Mouse (Mus musculus) right cerebral cortex, postnatal 4 days (tissue): ENCODE results near the gene Mfge8.

Experiments
- DNase-seq: peaks from one replicate; pipeline ENCODE4 v3.0.0-alpha.2; 2022

Gene Mfge8

DNA sequence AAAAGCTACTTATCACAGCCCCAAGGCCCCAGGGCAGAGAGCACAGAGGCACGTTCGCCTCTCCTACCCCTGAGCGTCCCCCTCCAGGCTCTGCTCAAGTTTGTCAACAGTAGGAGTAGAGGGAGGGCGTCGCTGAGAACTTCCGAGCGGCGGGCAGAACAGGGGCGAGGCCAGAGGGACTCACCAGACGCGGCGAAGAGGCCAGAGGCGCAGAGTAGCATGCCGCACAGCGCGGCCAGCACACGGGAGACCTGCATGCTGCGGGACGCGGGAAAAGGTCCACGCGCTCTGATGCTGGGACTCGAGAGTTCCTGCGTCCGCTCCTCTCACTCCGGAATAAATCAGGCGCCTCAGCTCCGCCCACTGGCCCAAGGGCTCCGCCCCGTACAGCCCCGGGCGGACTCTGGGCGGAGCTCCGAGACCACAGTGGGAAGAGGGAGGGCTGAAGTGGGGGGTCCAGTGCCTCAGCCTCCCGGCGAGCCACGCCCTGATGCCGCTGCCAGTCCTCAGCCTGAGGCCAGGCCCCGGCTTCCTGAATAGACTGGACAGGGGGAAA is at the start of gene Mfge8:
Gene Mfge8 (minus strand): TSS at position 350 of the 556 bp plus-strand sequence.
- peak; percentile 62 for DNase-seq

DNA sequence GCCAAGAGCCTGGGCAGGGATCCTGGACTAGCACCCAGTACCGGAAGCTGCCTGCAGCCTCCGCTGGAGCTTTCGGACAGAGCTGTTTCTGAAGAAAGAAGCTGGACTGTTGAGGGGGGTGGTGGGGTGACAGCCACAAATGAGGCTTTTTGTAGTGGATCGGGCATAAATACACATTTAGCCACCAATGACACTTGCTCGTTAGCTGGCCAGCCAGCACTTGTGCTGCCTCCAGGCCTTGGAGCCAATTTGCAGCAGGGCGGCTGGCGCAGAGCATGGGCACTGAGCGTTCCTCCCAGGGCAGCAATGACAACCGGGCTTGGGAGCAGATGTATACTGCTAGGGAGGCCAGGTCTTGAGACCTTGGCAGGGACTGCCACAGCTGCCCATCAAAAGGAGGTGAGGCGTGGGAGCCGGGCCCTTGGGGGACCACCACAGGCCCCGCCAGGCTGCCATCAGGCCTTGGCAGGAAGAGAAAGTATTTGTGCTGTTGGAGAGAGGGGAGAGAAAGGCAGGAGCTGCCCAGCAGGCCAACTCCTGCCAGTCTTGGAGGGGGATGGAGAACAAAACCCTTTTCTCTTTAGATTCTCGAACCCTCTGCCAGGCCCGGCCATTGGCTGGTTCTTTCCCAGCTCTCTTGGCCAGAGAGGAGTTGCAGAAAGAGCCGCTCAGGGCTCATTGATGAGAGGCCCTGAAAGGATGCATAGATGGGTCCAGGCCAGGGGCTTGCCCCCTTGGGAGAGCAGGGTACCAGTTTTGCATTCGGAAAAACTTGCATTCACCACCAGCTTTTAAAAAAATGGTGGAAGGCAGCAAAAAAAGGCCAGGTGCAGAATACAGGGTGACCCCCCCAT is 45.9 kb upstream of the Mfge8 start:
- peak; percentile 58 for DNase-seq

DNA sequence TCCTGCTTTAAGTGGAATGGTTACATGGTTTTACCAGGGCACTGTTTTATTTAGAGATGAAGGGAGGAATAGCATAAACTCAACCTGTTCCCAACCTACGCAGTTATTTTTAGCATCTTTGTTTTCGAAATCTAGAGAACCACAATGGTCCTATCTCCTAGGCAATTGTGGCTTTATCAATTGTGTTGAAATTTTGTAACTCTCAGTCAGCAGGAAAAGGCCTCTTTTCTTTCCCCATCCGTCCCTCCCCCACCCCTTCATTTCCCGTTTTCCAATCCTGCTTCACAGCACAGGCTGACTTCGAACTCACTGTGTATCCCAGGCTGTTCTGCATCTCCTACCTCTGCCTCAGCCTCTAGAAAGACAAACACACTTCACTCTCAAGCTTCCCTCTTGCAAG is 45.1 kb upstream of the Mfge8 start:
- no peak for DNase-seq

DNA sequence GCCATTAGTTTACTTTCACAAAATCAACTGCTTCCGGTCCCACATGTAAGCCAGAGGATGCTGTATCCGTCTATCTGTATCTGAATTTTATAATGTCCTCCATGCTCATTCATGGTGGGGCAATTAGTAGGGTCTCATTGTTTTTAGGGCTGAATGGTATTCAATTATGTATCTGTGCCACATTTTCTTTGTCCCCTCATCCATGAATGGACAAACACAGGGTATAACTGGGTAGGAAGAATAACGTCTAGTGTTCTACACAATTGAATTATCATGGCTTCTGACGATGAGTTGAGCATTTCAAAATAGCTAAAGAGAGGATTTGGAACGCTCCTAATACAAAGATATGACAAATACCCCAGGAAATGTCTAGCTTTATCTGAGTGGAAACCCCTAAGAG is 42.6 kb upstream of the Mfge8 start:
- no peak for DNase-seq

DNA sequence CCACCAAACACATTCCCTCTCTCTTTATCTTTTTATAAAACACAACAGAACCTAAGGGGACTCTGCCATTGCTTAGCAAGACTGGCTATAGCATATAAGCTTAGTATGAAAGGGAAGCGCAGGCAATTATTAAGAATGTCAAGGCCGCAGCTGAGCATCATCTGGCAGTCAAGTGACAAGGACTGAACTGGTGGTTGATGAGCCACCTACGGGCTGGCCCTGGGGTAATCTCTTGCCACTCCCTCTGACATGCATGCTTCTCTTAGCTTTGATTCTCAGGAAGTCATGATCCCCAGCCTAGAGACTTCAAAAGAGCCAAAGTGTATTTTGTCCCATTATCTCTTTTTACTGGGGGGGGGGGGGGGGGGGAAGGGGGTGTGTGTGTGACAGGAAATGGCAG is 41.7 kb upstream of the Mfge8 start:
- no peak for DNase-seq

DNA sequence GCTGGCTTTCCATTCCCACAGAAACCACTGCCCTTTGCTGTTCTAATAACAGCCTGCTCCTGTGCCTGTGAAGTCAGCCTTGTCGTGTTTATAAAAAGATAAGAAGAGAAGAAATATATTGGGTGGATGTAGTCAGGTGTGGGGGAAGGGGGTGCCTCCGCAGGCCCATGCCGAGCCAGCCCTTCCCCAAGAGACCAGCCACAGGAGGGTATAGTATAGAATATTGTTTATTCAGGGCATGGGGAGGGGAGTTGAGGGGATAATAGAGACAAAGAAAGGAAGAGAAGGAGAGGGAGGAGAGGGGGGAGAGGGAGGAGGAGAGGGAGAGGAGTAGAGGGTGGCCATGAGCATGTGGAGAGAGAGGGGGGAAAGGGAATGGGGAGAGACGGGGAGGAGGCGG is 40.4 kb upstream of the Mfge8 start:
- DNase-seq: no peak

DNA sequence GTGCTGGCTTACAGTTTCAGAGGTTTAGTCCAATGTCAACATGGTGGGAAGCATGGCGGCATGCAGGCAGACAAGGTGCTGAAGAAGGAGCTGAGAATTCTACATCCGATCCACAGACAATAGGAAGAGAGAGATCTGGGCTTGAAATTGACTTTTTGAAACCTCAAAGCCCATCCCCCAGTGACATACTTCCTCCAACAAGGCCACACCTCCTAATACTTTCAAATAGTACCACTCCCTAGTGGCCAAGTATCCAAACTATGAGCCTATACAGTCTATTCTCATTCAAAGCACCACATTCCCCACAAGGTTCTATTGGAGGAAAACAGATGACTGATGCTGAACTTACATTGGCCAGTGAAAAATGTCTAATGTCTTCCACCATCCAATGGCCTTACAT is 38.7 kb upstream of the Mfge8 start:
- DNase-seq: no peak

DNA sequence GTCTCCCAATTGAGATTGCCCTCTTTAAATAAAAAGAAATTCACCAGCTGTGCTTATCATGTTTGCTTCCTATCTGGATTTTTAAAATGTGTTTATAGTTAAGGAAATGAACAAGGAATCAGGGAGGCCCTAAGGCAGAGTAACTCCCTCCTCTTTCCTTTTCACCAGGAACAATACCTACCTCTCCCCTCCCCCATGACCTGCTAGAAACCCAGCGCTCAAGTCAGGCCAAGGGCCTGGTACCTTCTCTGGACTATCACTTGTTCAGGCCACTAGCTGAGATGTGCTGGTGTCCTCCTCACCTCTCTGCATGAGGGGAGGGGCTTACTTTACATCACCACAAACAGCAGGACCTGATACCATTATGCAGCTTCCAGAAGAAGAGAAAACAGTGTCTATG is 34.6 kb upstream of the Mfge8 start:
- no peak for DNase-seq

DNA sequence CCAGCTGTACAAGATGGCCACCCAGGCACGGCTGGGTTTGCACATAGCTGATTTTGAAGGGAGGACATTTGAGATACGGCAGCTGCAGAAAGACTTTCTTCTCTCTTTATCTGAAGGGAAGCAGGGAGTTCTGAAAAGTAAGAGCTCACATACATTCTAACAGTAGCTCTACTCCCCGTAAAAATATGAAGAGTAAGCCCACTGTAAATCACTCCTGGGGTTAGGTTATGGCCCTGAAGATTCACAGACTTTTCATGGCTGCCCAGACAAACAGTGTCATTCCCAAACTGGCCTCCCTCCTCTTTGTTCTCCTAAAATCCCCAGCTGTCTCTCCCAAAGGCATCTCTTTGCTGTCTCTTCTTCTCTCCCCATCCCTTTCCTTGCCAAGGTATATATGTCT is 24.9 kb upstream of the Mfge8 start:
- DNase-seq: no peak

DNA sequence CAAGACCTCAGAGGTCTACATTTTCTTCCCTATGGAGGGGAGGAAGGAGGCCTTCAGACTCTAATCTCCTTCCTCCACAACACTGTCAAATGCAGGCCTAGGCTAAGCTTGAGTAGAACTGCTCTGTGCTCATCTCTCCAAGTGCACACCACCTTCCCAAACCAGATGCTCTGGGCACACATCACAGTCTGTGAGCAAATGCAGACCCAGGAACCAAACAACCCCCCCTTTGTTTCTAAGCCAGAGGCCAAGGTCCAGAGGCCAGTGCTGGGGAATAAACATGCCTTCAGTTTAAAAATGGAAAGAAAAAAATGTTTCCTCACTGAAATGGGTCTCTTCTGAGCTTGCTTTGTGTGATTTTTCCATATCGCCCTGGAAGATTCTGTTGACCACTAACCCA is 22.9 kb upstream of the Mfge8 start:
- DNase-seq: no peak

DNA sequence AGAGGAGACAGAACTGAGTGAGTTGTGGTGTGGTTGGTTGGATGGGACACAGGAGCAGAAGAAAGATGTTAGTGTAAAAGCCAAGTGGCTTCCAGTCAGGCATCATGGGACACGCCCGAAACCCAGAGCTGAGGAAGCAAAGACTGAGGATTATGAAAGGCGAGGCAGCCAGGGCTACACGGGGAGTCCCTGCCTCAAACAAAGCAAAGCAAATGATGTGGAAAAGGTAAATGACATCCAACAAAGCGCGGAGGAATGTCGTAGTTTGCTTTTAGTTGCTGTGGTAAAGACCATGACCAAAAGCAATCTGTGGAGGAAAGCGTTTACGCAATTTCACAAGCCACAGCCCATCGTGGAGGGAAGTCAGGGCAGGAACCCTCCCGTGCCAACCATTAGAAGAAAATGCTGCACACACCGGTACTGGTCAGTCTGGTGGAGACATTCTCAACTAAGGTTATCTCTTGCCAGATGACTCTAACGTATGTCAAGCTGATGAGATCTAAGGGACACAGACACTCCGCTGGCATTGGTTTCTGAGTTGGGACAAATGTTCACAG is 18.2 kb upstream of the Mfge8 start:
- DNase-seq: no peak

DNA sequence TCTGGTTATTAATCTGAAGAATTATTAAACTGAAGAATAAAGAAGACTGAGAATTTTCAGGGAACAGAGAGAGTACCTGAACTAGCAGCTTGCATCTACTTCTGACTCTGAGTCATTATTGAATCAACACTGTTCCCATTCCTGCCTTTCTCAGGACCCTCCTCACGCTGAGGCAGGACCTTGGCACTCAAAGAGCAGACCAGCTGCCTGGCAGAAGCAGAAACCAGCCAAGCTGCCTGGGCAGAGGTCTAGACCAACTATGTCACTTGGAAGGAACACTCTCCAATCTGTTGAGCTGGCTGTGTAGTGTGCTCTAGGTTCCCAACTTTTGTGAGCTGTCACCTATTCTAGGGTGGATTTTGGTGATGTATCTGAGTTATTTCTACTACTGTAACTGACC is 10.5 kb upstream of the Mfge8 start:
- DNase-seq: no peak

DNA sequence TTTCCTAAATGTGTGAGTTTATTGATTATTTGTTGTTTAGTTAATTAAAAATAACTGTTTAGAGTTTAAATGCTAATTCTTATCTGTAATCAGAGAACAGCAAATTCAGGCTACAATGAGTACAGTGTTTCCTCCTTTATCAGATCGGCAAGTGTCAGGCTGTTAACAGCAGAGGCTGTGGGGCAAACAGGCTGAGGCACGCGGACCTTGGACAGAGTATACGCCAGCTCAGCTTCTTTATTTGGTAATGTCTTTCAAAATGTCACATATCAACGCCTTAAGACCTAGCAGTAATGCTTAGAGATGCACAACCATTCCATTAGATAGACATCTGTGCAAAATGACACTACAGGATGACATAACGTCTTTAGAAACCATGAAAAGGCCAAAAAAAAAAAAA is 662 bp upstream of the Mfge8 start:
- DNase-seq: no peak

DNA sequence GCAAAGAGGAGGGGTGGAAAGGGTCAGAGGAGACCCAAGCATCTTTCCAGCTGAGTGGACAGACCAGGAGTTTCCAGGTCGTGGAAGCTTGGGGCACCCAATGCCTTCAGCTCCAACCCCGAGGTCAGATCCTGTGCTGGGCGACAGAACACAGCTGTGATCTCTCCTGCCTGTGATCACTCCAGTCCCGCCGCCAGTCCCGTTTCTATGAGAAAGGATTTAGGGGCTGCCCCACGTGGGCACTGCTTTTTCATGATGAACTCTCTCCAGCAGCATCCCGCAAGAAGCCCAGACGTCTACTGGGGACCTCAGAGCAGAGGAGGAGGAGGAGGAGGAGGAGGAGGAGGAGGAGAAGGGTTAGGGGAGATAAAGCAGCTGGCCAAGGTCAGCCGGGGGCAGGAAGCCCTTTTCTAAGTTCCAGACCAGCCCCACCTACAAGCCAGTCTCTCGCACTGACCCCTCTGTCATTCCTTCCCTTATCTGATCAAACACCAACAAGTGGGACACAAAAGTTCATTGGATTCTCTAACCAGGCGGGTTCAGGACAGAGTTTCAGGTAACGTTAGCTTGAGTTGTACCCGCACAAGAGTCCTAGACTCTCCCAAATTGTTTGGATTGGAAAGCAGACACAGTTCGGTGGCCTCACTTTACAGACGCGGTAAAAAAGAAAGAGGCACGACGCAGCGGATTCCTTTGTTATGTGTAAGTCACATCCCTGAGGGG is 768 bp downstream of the Mfge8 start:
- no peak for DNase-seq

DNA sequence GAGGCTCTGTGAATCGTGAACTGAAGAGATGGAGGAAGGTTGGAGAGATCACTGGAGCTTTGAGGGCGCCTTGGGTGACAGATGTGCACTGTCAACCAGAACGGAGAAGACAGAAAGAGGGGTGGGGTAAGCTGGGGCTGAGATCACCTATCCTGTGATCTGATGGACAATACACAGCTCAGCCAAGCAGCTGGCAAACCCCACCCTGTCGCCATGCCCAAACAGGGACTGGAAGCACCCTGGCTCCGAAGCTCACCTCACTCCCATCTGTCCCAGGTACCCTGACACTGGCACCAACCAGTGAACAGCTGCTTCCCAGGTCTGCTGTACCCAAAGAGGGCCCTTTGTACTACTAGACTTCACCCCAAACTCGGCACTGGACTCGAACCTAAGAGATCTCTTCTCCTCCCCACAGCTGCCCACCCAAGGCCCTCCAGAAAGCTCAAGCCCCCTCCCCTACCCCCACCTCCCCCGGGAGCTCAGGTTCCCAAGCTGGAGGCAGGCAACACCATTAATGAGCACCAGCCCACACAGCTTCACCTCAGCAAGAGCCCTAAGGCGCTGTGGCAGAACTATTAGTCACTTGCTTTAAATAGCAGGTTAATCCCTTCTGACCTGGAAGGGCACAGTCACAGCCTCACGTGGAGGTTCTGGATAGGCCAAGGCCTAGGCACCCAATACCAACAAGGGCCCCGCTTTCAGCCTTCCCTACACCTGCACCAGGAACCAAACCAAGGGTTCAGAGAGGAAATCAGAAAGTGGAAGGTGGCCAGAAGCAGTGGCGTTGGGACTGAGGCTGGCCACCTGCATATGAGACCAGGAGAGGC is 1.6 kb downstream of the Mfge8 start:
- DNase-seq: no peak

DNA sequence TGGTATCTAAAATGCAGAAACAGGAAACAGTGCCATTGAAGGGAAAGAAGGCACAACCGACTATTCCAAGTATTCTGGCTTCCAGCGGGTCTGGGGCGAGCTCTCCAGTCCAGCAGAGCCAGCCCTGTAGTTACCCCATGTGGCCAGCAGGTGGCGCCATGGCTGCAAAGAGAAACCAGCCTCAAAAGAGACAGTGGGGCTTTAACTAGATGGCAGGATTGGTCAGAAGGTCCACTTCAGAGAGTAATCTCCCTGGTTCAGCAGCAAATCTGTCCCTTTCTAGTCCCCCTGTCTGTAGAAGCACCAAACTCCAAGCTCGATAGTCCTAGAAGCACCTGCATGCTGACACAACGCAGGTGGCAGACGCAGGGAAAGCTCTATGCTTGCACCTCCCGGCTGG is 8.0 kb downstream of the Mfge8 start:
- peak; percentile 84 for DNase-seq

DNA sequence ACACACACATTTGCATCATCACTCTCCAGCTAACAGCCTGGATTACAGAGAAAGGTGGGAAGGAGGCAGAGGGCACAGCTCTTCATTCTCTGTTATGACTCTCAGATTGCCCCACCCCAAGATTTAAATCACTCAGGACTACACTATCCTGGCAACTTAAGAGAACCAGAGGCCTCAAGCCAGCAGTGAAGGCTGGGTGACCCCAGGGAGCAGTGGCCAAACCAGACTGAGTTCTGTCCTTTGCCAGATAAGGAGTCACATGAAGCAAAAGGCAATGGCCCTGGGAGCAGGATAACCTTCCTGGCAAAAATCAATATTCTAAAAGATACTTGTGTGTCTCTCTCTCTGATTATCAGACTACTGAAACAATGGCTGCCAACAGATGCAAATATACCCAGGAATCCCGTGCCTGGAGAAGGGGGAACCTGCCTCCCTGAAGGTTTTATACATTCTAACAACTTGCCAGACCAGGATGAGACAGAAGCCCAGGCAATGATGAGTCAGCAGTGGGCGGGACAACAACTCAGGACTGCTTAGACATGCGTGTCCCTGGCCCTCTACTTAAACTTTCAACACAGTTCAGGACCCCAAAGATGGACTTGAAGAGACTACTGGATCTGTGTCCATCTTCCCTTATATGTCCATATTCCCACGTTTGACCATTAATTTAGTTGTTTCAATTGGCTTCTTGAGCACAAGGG is 8.8 kb downstream of the Mfge8 start:
- DNase-seq: no peak

DNA sequence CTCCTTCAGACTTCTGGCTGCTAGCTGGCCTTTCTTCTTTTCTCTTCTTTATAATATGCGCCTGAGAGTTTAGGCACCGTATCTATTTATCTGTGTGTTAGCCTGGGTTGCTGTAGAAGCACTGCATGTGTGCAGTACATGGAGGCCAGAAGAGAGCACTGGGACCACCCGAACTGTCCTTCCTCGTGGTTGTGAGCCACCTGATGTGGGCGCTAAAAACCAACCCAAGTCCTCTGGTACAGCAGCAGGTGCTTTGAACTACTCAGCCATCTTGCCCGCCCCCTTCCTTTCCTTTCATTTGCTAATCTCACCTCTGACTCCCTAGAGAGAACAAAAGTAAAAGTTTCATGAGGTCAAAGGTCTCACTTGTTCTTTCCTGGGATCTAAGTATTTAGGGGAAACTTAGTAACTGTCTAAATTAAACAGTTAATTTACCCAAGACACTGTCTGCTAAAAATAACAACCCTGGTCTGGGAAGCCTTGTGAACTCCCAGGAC is 9.5 kb downstream of the Mfge8 start:
- no peak for DNase-seq

DNA sequence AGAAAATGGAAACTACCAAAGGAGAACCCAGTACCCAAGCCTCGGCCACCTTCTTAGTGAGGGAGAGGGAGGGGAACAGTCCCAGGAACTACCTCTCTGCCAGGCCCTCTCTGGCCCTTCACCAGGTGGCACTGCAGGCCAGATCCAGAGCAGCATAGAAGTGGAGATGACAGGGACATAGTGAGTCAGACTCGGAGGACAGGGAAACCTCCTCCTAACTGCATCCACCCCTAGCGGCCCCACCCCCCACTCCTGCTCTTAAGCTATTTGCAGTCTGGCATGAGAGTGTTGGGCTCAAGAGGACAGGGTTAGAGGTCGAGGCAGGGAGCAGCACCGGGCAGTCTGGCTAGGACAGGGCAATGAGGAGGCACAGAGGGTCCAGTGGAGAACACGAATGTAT is 15.5 kb downstream of the Mfge8 start:
- DNase-seq: no peak

DNA sequence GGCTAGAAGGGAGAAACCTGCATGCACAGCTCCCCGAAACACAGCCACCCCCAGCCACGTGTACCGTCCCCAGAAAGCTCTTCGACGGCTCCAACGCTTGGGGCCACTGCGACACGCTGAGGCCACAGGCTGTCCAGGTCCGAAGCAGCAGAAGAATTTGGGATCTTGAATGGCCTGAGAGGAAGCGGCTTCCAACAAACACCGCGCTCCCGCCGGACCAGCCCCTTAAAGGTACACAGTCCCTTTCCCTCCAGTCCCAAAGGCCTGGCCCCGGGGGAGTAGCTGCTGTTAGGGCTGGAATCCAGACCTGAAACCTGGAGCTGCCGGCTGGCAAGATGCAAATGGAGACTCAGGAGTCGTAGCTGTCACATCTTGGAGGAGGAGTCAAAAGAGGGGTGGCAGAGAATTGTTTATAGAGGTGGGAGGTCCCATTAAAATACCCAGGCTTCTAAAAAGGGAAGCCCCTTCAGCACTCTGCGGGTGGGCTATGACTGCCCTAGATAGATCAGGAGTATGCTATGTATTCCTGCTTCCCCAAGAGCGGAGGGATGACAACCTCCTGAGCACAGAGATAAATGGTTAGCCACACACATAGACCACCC is 17.9 kb downstream of the Mfge8 start, which contains the start of gene Hapln3:
Gene Hapln3 (minus strand): TSS at position 176 of the 602 bp plus-strand sequence.
- DNase-seq: peak; percentile 38

DNA sequence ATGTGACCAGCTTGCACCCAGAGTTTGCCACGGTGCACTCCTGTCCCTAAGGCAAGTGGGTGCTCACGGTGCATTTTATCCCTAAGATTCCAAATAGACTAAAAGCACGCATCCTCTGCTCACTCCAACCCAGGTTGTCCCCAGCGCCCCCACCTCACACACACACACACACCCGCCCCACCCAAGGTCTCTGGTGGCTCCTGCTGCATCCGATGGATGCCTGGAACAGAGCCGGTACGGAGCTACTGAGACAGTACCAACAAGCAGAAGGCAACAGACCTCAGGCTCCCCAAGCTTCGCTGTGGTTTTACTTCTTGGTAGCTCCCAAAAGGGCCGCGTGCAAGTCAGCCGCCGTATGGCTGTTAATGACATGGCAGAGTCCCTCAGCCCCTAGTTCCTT is 18.5 kb downstream of the Mfge8 start:
- no peak for DNase-seq

DNA sequence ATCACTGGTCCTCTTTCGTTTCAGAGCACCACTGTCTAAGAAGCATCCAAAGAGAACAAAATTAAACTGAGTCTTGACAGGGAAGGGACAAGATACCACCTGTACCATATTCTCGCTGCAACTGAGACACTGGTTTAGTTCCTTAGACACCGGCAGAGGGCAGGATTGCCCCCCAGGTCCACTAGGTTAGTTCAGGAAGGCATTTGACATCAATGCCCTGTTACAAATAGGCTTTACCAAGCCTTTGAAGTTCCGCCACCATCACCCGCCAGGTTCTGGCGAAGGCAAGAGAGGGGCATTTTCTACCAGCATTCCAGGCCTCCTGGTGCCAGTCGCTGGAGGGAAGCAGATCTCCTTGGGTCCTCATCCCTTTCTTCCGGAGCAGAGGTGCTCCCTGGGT is 19.0 kb downstream of the Mfge8 start:
- no peak for DNase-seq
